Mouse (Mus musculus) embryonic facial prominence, embryonic 11.5 days (tissue): ENCODE measurements at regions not wholly inside any gene's neighbourhood (a gene's known extent, or its start where the extent isn't known, plus 50 kb on each side); places are given as distances from the start of the nearest gene placed in this dataset. TPM values are rescaled to one million over a fixed set of nuclear protein-coding genes. Genes with fewer than 3 reads are reported as not detected.
A peak's percentile ranks its signal among the peaks of the same experiment; 100 is the strongest.
"Not testable (repeated sequence)": the region's sequence is repeated elsewhere in the genome, so short reads cannot be mapped to it uniquely, and the experiment has no call there.

Experiments used
- ATAC-seq: fragments of 200-750 bp; cut with Nextera tagmentation; replicated peaks from 2 replicates; pipeline ENCODE4 v1.8.0; 2017; ENCODE audit warnings: low read depth; ENCODE audit not compliant: insufficient number of reproducible peaks, low FRiP score, low TSS enrichment
- DNase-seq: peaks from one replicate; pipeline ENCODE4 v3.0.0-alpha.2; 2015; ENCODE audit warnings: low spot score
- H3K27ac ChIP-seq: fragments of 300-500 bp; sonication (generic); replicated peaks from 2 replicates; pipeline ENCODE4 v1.5.1; 2014; ENCODE audit warnings: mild to moderate bottlenecking, low read depth, low read length, control low read depth
- H3K27me3 ChIP-seq: fragments of 300-500 bp; sonication (generic); 2 replicates; pipeline ENCODE4 v1.6.1; 2014; ENCODE audit warnings: mild to moderate bottlenecking, low read length, moderate library complexity, mixed read lengths; ENCODE audit not compliant: control insufficient read depth, insufficient read depth
- H3K36me3 ChIP-seq: fragments of 300-500 bp; sonication (generic); replicated peaks from 2 replicates; pipeline ENCODE4 v1.6.1; 2014; ENCODE audit warnings: low read depth, mild to moderate bottlenecking, low read length, moderate library complexity, mixed read lengths; ENCODE audit not compliant: control insufficient read depth, insufficient read depth
- H3K4me1 ChIP-seq: fragments of 300-500 bp; sonication (generic); 2 replicates; pipeline ENCODE4 v1.6.1; 2014; ENCODE audit warnings: low read length, mixed read lengths; ENCODE audit not compliant: control insufficient read depth, insufficient read depth
- H3K4me2 ChIP-seq: fragments of 300-500 bp; sonication (generic); 2 replicates; pipeline ENCODE4 v1.6.1; 2014; ENCODE audit warnings: low read depth, mild to moderate bottlenecking, control low read depth, low read length, moderate library complexity
- H3K4me3 ChIP-seq: fragments of 300-500 bp; sonication (generic); 2 replicates; pipeline ENCODE4 v1.5.1; 2014; ENCODE audit warnings: low read depth, low read length, control low read depth
- H3K9ac ChIP-seq: fragments of 300-500 bp; sonication (generic); replicated peaks from 2 replicates; pipeline ENCODE4 v1.6.1; 2014; ENCODE audit warnings: mild to moderate bottlenecking, control low read depth, low read length
- H3K9me3 ChIP-seq: fragments of 300-500 bp; sonication (generic); replicated peaks from 2 replicates; pipeline ENCODE4 v1.6.1; 2016; ENCODE audit warnings: mild to moderate bottlenecking, low read length, inconsistent platforms, mixed read lengths; ENCODE audit not compliant: control insufficient read depth
- WGBS: fragments of 180-500 bp; shearing (Covaris S2); extraction: QIAGEN DNeasy Blood & Tissue Kit; methylation state at CpG from one replicate; pipeline ENCODE4 v1.1.7; 2014; 5-methylcytosine and 5-hydroxymethylcytosine counted together
- microRNA-seq: library from miRNA; unstranded; fragments of <30 nt; microRNA quantifications from one replicate; pipeline ENCODE4, GENCODE M21; 2016; ENCODE audit warnings: borderline number of aligned reads

GRCm38 (mm10) chr12:77022538-77022937 is 60.5 kb upstream of the Max start:
- Histone ChIP-seq H3K27ac (no peak overlapping the region), H3K9ac (no peak overlapping the region), H3K4me2 (no peak overlapping the region), H3K36me3 (no peaks in the 10 kb centered on the region), H3K4me1 (no peaks in the 10 kb centered on the region), H3K9me3 (no peaks in the 10 kb centered on the region), H3K27me3 (peaks cover 2% of the 10 kb centered on the region; the same call in 1 of the 2 replicates), H3K4me3 (no peak overlapping the region)
- 39% methylated on average over 5 of the region's 5 CpGs for WGBS
- ATAC-seq (no peak; the same call in 1 of the 2 replicates), DNase-seq (peak; percentile 24)

GRCm38 (mm10) chr12:77021881-77022280 is 59.9 kb upstream of the Max start:
- DNase-seq (no peak), ATAC-seq (no peak)
- H3K4me3 ChIP-seq, result no peak overlapping the region
- H3K36me3 ChIP-seq, result no peaks in the 10 kb centered on the region
- no peaks in the 10 kb centered on the region for H3K4me1 ChIP-seq
- H3K27ac ChIP-seq, result no peak overlapping the region
- 83% methylated on average over 5 of the region's 5 CpGs for WGBS
- H3K27me3 ChIP-seq, result peaks cover 2% of the 10 kb centered on the region; the same call in 1 of the 2 replicates
- H3K4me2 ChIP-seq, result no peak overlapping the region
- no peaks in the 10 kb centered on the region for H3K9me3 ChIP-seq
- no peak overlapping the region for H3K9ac ChIP-seq

- 64% methylated on average over 14 of the region's 14 CpGs for WGBS
- no peak for ATAC-seq
- Histone ChIP-seq H3K9ac (no peak overlapping the region), H3K36me3 (no peaks in the 10 kb centered on the region), H3K27ac (no peak overlapping the region), H3K4me1 (no peaks in the 10 kb centered on the region), H3K4me3 (no peak overlapping the region), H3K9me3 (no peaks in the 10 kb centered on the region), H3K4me2 (no peak overlapping the region), H3K27me3 (peaks cover 2% of the 10 kb centered on the region; the same call in 1 of the 2 replicates)
- DNase-seq, result no peak
Observed at GRCm38 (mm10) chr12:77019708-77020511, 57.9 kb upstream of the Max start.

- not testable (repeated sequence) for H3K4me2 ChIP-seq, H3K27ac ChIP-seq, H3K4me3 ChIP-seq, DNase-seq, ATAC-seq, H3K9me3 ChIP-seq, H3K36me3 ChIP-seq, H3K4me1 ChIP-seq, H3K9ac ChIP-seq, H3K27me3 ChIP-seq
- WGBS, result 19% methylated on average over 2 of the region's 2 CpGs
Observed at GRCm38 (mm10) chr12:77019148-77019547, 57.1 kb upstream of the Max start.

GRCm38 (mm10) chr12:77018373-77018772 is 56.4 kb upstream of the Max start:
- no peak overlapping the region for H3K4me2 ChIP-seq
- no peak overlapping the region for H3K9ac ChIP-seq
- no peak overlapping the region for H3K27ac ChIP-seq
- no peak overlapping the region for H3K4me3 ChIP-seq
- no peaks in the 10 kb centered on the region for H3K36me3 ChIP-seq
- 80% methylated on average over 6 of the region's 6 CpGs for WGBS
- ATAC-seq (no peak), DNase-seq (no peak)
- no peaks in the 10 kb centered on the region for H3K4me1 ChIP-seq
- H3K9me3 ChIP-seq, result no peaks in the 10 kb centered on the region
- H3K27me3 ChIP-seq, result peaks cover 2% of the 10 kb centered on the region; the same call in 1 of the 2 replicates

- DNase-seq (no peak), ATAC-seq (no peak)
- Histone ChIP-seq H3K4me1 (no peaks in the 10 kb centered on the region), H3K9me3 (no peaks in the 10 kb centered on the region), H3K27me3 (no peaks in the 10 kb centered on the region), H3K27ac (no peak overlapping the region), H3K4me3 (no peak overlapping the region), H3K4me2 (no peak overlapping the region), H3K9ac (no peak overlapping the region), H3K36me3 (no peaks in the 10 kb centered on the region)
- 78% methylated on average over 2 of the region's 2 CpGs for WGBS
Observed at GRCm38 (mm10) chr12:77014908-77015307, 52.9 kb upstream of the Max start.

Small RNA genes in the stretch of these regions (microRNA-seq; reads per million reads assigned to microRNA genes)
- gene Gm22696, result not detected
